Mouse (Mus musculus) lung, embryonic 15.5 days (tissue): ENCODE data around the gene Syt2. TPM values are rescaled to one million over a fixed set of nuclear protein-coding genes. Genes with fewer than 3 reads are reported as not detected.
A peak's percentile ranks its signal among the peaks of the same experiment; 100 is the strongest.

Experiments
- ATAC-seq: fragments of 200-750 bp; cut with Nextera tagmentation; 2 replicates; pipeline ENCODE4 v1.8.0; 2017; ENCODE audit warnings: moderate number of reproducible peaks, borderline replicate concordance; ENCODE audit not compliant: low FRiP score, low TSS enrichment; ENCODE audit errors: extremely low read depth
- H3K27ac ChIP-seq: fragments of 300-500 bp; sonication (generic); 2 replicates; pipeline ENCODE4 v1.5.1; 2015; ENCODE audit warnings: moderate library complexity, mild to moderate bottlenecking, inconsistent platforms
- H3K27me3 ChIP-seq: fragments of 300-500 bp; sonication (generic); 2 replicates; pipeline ENCODE4 v1.6.1; 2015; ENCODE audit warnings: inconsistent platforms
- H3K36me3 ChIP-seq: fragments of 300-500 bp; sonication (generic); 2 replicates; pipeline ENCODE4 v1.6.1; 2015; ENCODE audit warnings: inconsistent platforms
- H3K4me1 ChIP-seq: fragments of 300-500 bp; sonication (generic); 2 replicates; pipeline ENCODE4 v1.6.1; 2015; ENCODE audit warnings: inconsistent platforms
- H3K4me2 ChIP-seq: fragments of 300-500 bp; sonication (generic); 2 replicates; pipeline ENCODE4 v1.6.1; 2015; ENCODE audit warnings: inconsistent platforms, mild to moderate bottlenecking, moderate library complexity
- H3K4me3 ChIP-seq: fragments of 300-500 bp; sonication (generic); 2 replicates; pipeline ENCODE4 v1.5.1; 2015; ENCODE audit warnings: mild to moderate bottlenecking, inconsistent platforms
- H3K9ac ChIP-seq: fragments of 300-500 bp; sonication (generic); 2 replicates; pipeline ENCODE4 v1.6.1; 2015; ENCODE audit warnings: inconsistent platforms
- H3K9me3 ChIP-seq: fragments of 300-500 bp; sonication (generic); 2 replicates; pipeline ENCODE4 v1.6.1; 2016; ENCODE audit warnings: inconsistent platforms
- WGBS: fragments of 180-500 bp; shearing (Covaris S2); methylation state at CpG from one replicate; pipeline ENCODE4 v1.1.7; 2015; 5-methylcytosine and 5-hydroxymethylcytosine counted together
- polyA plus RNA-seq: library from polyadenylated mRNA; unstranded; fragments of >200 nt; fragmentation: Nextera tagmentation; extraction: Ambion mirVana; gene quantifications from 2 replicates; pipeline ENCODE4 v1.2.1, GENCODE M21; 2015

Gene Syt2
- polyA plus RNA-seq, 1 experiment from 2014 or later: 0.37 TPM

GRCm38 (mm10) chr1:134708274-134708673 lies 61.8 kb downstream of the Syt2 start:
- Histone ChIP-seq H3K27ac (no peak overlapping the region), H3K4me1 (peaks cover 17% of the 10 kb centered on the region), H3K9me3 (no peaks in the 10 kb centered on the region), H3K4me2 (peak overlapping the region; percentile 90), H3K27me3 (peaks cover 69% of the 10 kb centered on the region), H3K36me3 (no peaks in the 10 kb centered on the region), H3K9ac (no peak overlapping the region), H3K4me3 (peak overlapping the region; percentile 42)
- WGBS: 10% methylated on average over 8 of the region's 8 CpGs
- no peak for ATAC-seq

GRCm38 (mm10) chr1:134708801-134709385 lies 62.4 kb downstream of the Syt2 start:
- 0 out of 2 replicates have a peak overlapping the region, but pooled peaks have one; percentile 14 for H3K9ac ChIP-seq
- H3K36me3 ChIP-seq: no peaks in the 10 kb centered on the region
- peaks cover 73% of the 10 kb centered on the region for H3K27me3 ChIP-seq
- H3K4me1 ChIP-seq: peaks cover 23% of the 10 kb centered on the region
- WGBS: under 1% methylated on average over 46 of the region's 46 CpGs
- no peaks in the 10 kb centered on the region for H3K9me3 ChIP-seq
- no peak for ATAC-seq
- peak overlapping the region; percentile 90 for H3K4me2 ChIP-seq
- no peak overlapping the region for H3K27ac ChIP-seq
- H3K4me3 ChIP-seq: peak overlapping the region; percentile 42

GRCm38 (mm10) chr1:134709411-134710306 lies 63.2 kb downstream of the Syt2 start:
- peaks cover 74% of the 10 kb centered on the region for H3K27me3 ChIP-seq
- H3K27ac ChIP-seq: no peak overlapping the region
- 22% methylated on average over 26 of the region's 26 CpGs for whole genome bisulfite sequencing
- no peaks in the 10 kb centered on the region for H3K36me3 ChIP-seq
- H3K4me1 ChIP-seq: peaks cover 30% of the 10 kb centered on the region
- 0 out of 2 replicates have a peak overlapping the region, but pooled peaks have one; percentile 14 for H3K9ac ChIP-seq
- peak overlapping the region; percentile 90 for H3K4me2 ChIP-seq
- H3K4me3 ChIP-seq: peak overlapping the region; percentile 42
- no peaks in the 10 kb centered on the region for H3K9me3 ChIP-seq
- no peak for ATAC-seq

- Histone ChIP-seq H3K36me3 (no peaks in the 10 kb centered on the region), H3K27ac (no peak overlapping the region), H3K4me3 (no peak overlapping the region), H3K4me2 (no peak overlapping the region), H3K9ac (no peak overlapping the region), H3K4me1 (peaks cover 32% of the 10 kb centered on the region), H3K9me3 (no peaks in the 10 kb centered on the region), H3K27me3 (peaks cover 65% of the 10 kb centered on the region)
- WGBS: 43% methylated on average over 7 of the region's 7 CpGs
- ATAC-seq: no peak
Measured at GRCm38 (mm10) chr1:134711061-134711460, 64.6 kb downstream of the Syt2 start.

- Histone ChIP-seq H3K4me2 (no peak overlapping the region), H3K27me3 (peaks cover 60% of the 10 kb centered on the region), H3K9ac (no peak overlapping the region), H3K4me3 (no peak overlapping the region), H3K27ac (no peak overlapping the region), H3K36me3 (no peaks in the 10 kb centered on the region), H3K9me3 (no peaks in the 10 kb centered on the region), H3K4me1 (peaks cover 32% of the 10 kb centered on the region)
- WGBS: 48% methylated on average over 5 of the region's 5 CpGs
- no peak for ATAC-seq
Measured at GRCm38 (mm10) chr1:134711653-134712052, 65.2 kb downstream of the Syt2 start.

- Histone ChIP-seq H3K27ac (no peak overlapping the region), H3K4me3 (no peak overlapping the region), H3K27me3 (peaks cover 48% of the 10 kb centered on the region), H3K9me3 (no peaks in the 10 kb centered on the region), H3K36me3 (no peaks in the 10 kb centered on the region), H3K4me2 (no peak overlapping the region), H3K4me1 (peaks cover 32% of the 10 kb centered on the region), H3K9ac (no peak overlapping the region)
- ATAC-seq: no peak
- WGBS: 66% methylated on average over 9 of the region's 9 CpGs
Measured at GRCm38 (mm10) chr1:134712781-134713299, 66.4 kb downstream of the Syt2 start.

- H3K4me2 ChIP-seq: no peak overlapping the region
- H3K9ac ChIP-seq: no peak overlapping the region
- peaks cover 30% of the 10 kb centered on the region for H3K4me1 ChIP-seq
- no peaks in the 10 kb centered on the region for H3K36me3 ChIP-seq
- WGBS: 28% methylated on average over 11 of the region's 11 CpGs
- no peak overlapping the region for H3K4me3 ChIP-seq
- H3K27me3 ChIP-seq: peaks cover 41% of the 10 kb centered on the region
- H3K27ac ChIP-seq: no peak overlapping the region
- peak; percentile 63 for ATAC-seq
- H3K9me3 ChIP-seq: no peaks in the 10 kb centered on the region
Measured at GRCm38 (mm10) chr1:134713421-134713969, 67.0 kb downstream of the Syt2 start.

GRCm38 (mm10) chr1:134714166-134714565 lies 67.7 kb downstream of the Syt2 start:
- WGBS: 56% methylated on average over 8 of the region's 8 CpGs
- H3K4me3 ChIP-seq: no peak overlapping the region
- H3K4me1 ChIP-seq: peaks cover 25% of the 10 kb centered on the region
- H3K27me3 ChIP-seq: peaks cover 34% of the 10 kb centered on the region
- ATAC-seq: no peak
- H3K27ac ChIP-seq: no peak overlapping the region
- H3K9ac ChIP-seq: no peak overlapping the region
- no peaks in the 10 kb centered on the region for H3K9me3 ChIP-seq
- H3K36me3 ChIP-seq: no peaks in the 10 kb centered on the region
- no peak overlapping the region for H3K4me2 ChIP-seq

GRCm38 (mm10) chr1:134715092-134715491 lies 68.6 kb downstream of the Syt2 start:
- no peak for ATAC-seq
- H3K4me2 ChIP-seq: no peak overlapping the region
- H3K27me3 ChIP-seq: peaks cover 25% of the 10 kb centered on the region
- H3K36me3 ChIP-seq: no peaks in the 10 kb centered on the region
- peaks cover 25% of the 10 kb centered on the region for H3K4me1 ChIP-seq
- H3K9me3 ChIP-seq: no peaks in the 10 kb centered on the region
- H3K4me3 ChIP-seq: no peak overlapping the region
- no peak overlapping the region for H3K9ac ChIP-seq
- H3K27ac ChIP-seq: no peak overlapping the region
- WGBS: 54% methylated on average over 5 of the region's 5 CpGs

GRCm38 (mm10) chr1:134719718-134720304 lies 73.3 kb downstream of the Syt2 start:
- Histone ChIP-seq H3K27me3 (no peaks in the 10 kb centered on the region), H3K4me1 (0 out of 2 replicates have a peak, but pooled peaks cover 3% of the 10 kb centered on the region), H3K27ac (no peak overlapping the region), H3K4me2 (no peak overlapping the region), H3K36me3 (no peaks in the 10 kb centered on the region), H3K9ac (no peak overlapping the region), H3K9me3 (no peaks in the 10 kb centered on the region), H3K4me3 (no peak overlapping the region)
- no peak for ATAC-seq
- WGBS: 61% methylated on average over 12 of the region's 12 CpGs

GRCm38 (mm10) chr1:134721486-134721885 lies 75.0 kb downstream of the Syt2 start:
- no peak overlapping the region for H3K27ac ChIP-seq
- no peaks in the 10 kb centered on the region for H3K9me3 ChIP-seq
- H3K4me3 ChIP-seq: no peak overlapping the region
- H3K9ac ChIP-seq: no peak overlapping the region
- no peak overlapping the region for H3K4me2 ChIP-seq
- no peak for ATAC-seq
- WGBS: 79% methylated on average over 5 of the region's 5 CpGs
- no peaks in the 10 kb centered on the region for H3K27me3 ChIP-seq
- no peaks in the 10 kb centered on the region for H3K36me3 ChIP-seq
- H3K4me1 ChIP-seq: no peaks in the 10 kb centered on the region
